Mouse (Mus musculus): ENCODE data around the gene Cerk.

DNA sequence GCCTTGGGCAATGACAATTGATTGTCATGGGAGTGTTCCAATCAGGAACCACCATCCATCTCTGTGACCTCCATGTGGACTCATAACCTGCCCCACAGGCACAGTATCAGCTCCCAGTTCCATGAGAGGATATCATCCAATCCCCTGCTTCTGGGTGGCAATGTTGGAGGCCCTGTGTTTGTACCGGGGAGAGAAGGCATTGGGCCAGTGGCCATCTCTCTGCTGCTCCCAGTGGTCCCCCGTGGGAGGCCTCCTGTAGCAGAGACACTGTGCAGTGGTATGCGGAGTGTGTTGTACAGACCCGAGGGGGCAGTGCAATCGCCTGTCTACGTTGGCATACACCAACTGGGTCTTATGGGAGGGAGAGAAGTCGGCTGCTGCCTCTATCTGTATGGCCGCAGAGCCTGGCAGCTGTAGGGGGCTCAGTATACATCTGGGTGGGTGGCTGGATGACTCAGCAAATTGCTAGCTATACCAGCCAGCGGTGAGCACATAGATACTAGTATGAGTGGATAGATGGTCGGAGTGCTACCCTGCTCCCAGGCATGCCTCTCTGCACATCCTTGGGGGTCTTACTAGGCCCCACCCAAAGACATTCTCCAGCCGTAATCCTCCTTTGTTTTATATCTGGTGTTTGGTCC lies 78.0 kb downstream of the Cerk start:
- TF ChIP-seq GATA1 (IDR thresholded peaks at IDR 0.05; ENCODE audit: low read length) = no peak
- TF ChIP-seq TAL1 (IDR thresholded peaks at IDR 0.05; ENCODE audit: low read length) = no peak

Measured in erythroblast, embryonic 14.5 days (primary cell).